Mouse (Mus musculus) stomach, embryonic 16.5 days (tissue): Measurements from ENCODE around the gene 1600014C23Rik. TPM values are rescaled to one million over a fixed set of nuclear protein-coding genes. Genes with fewer than 3 reads are reported as not detected.

Source experiments
- ATAC-seq: fragments of 200-750 bp; cut with Nextera tagmentation; 2 replicates; pipeline ENCODE4 v1.8.0; 2017; ENCODE audit warnings: moderate number of reproducible peaks, moderate TSS enrichment; ENCODE audit not compliant: insufficient read depth, low FRiP score
- H3K27ac ChIP-seq: fragments of 300-500 bp; sonication (generic); 2 replicates; pipeline ENCODE4 v1.5.1; 2014; ENCODE audit warnings: low read length
- H3K27me3 ChIP-seq: fragments of 300-500 bp; sonication (generic); 2 replicates; pipeline ENCODE4 v1.6.1; 2014; ENCODE audit warnings: low read length, control low read depth, mixed read lengths; ENCODE audit not compliant: control insufficient read depth, insufficient read depth
- H3K36me3 ChIP-seq: fragments of 300-500 bp; sonication (generic); 2 replicates; pipeline ENCODE4 v1.6.1; 2014; ENCODE audit warnings: low read length; ENCODE audit not compliant: control insufficient read depth, insufficient read depth
- H3K4me1 ChIP-seq: fragments of 300-500 bp; sonication (generic); 2 replicates; pipeline ENCODE4 v1.6.1; 2014; ENCODE audit warnings: low read length, control low read depth, mixed read lengths; ENCODE audit not compliant: control insufficient read depth, insufficient read depth
- H3K4me2 ChIP-seq: fragments of 300-500 bp; sonication (generic); 2 replicates; pipeline ENCODE4 v1.6.1; 2014; ENCODE audit warnings: low read depth, low read length, mixed read lengths
- H3K4me3 ChIP-seq: fragments of 300-500 bp; sonication (generic); replicated peaks from 2 replicates; pipeline ENCODE4 v1.5.1; 2014; ENCODE audit warnings: mild to moderate bottlenecking, low read length
- H3K9ac ChIP-seq: fragments of 300-500 bp; sonication (generic); 2 replicates; pipeline ENCODE4 v1.6.1; 2014; ENCODE audit warnings: low read length
- H3K9me3 ChIP-seq: fragments of 300-500 bp; sonication (generic); replicated peaks from 2 replicates; pipeline ENCODE4 v1.6.1; 2016; ENCODE audit warnings: low read length, control low read depth; ENCODE audit not compliant: control insufficient read depth
- WGBS: fragments of 180-500 bp; shearing (Covaris S2); extraction: QIAGEN DNeasy Blood & Tissue Kit; methylation state at CpG from one replicate; pipeline ENCODE4 v1.1.7; 2014; 5-methylcytosine and 5-hydroxymethylcytosine counted together
- polyA plus RNA-seq: library from polyadenylated mRNA; unstranded; fragments of >200 nt; fragmentation: Nextera tagmentation; extraction: Ambion mirVana; gene quantifications from 2 replicates; pipeline ENCODE4 v1.2.1, GENCODE M21; 2015

The 1600014C23Rik gene
- not detected in 2 replicates for polyA plus RNA-seq

DNA sequence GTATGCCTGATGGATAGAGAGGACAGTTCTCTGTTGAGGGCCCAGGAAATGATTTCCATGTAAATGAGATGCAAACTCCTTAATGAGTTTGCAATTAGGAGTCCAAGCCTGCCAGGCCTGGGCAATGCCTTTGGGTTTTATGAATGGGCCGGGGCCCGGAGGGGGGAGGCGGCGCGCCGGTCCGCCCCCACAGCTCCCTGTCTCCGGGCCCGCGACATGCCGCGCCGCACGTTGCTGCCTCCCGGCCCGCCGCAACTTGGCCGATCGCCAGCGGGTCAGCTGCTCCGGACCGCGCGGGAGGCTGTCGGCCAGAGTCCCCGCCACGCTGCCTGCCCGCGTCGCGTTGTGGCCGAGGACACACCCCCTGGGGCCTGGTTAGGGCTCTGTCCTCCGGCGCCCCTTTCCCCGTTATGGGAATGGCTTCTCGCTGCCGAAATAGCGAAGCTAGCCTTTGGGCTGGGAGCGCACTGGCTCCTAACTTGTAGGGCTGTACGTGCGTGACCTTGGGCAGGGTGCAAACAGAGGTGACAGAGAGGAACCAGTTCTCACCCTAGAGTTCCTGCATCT lies at the start of gene 1600014C23Rik:
Gene 1600014C23Rik (minus strand): TSS at position 110 of the 567 bp plus-strand sequence.
- 1% methylated on average over 41 of the region's 41 CpGs for WGBS
- peak within 1 kb of the TSS; percentile 69 for H3K9ac ChIP-seq
- H3K27me3 ChIP-seq: no peaks in the 10 kb centered on the region
- H3K36me3 ChIP-seq: no peaks in the 10 kb centered on the region
- peak within 1 kb of the TSS; percentile 57 for H3K27ac ChIP-seq
- peak within 1 kb of the TSS; percentile 42 for H3K4me3 ChIP-seq
- H3K9me3 ChIP-seq: no peaks in the 10 kb centered on the region
- H3K4me2 ChIP-seq: peak within 1 kb of the TSS; percentile 88
- peaks cover 37% of the 10 kb centered on the region for H3K4me1 ChIP-seq
- no peak for ATAC-seq

DNA sequence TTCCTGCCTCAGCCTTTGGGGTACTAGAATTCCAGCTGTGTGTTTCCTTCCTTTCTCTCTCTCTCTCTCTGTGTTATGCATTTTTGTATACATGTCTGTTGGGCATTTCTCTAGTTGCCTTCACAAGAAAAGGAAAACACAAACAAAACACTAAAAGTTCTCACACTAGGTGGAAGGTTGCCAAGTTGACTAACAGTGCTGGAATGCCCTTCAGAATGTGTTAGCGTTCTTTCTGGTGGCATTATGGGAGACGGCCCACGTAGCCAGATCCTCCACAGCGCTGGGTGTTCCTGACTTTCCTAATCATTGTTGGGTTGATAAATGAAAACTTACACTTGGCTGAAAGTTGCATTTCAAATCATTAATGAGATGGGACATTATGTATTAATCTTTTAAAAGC lies 44.8 kb upstream of the 1600014C23Rik start:
- no peak overlapping the region for H3K27ac ChIP-seq
- H3K4me3 ChIP-seq: no peak overlapping the region
- no peaks in the 10 kb centered on the region for H3K27me3 ChIP-seq
- H3K9me3 ChIP-seq: no peaks in the 10 kb centered on the region
- no peaks in the 10 kb centered on the region for H3K4me1 ChIP-seq
- H3K36me3 ChIP-seq: no peaks in the 10 kb centered on the region
- no peak for ATAC-seq
- H3K9ac ChIP-seq: no peak overlapping the region
- H3K4me2 ChIP-seq: no peak overlapping the region
- WGBS: 86% methylated on average over 4 of the region's 4 CpGs

DNA sequence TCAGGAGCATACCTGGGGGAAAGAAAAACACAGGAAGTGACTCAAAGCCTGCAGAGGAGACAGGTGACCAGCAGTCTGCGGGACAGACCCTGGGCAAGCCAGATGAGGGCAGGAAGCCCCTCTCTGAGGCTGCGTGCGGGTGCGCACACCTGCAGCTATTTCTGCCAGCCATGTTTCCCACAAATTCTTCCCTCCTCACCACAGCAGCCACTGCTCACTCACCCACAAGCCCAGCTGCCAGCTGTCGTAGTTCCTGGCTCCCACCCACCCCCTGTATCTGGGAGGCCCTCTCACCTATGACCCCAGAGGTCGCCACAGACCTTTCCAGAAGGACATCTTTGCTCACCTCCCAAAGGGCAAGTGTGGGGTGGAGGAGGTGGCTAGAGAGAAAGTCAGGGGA lies 43.8 kb upstream of the 1600014C23Rik start:
- no peaks in the 10 kb centered on the region for H3K9me3 ChIP-seq
- WGBS: 71% methylated on average over 6 of the region's 6 CpGs
- no peaks in the 10 kb centered on the region for H3K4me1 ChIP-seq
- H3K9ac ChIP-seq: no peak overlapping the region
- H3K4me3 ChIP-seq: no peak overlapping the region
- no peak for ATAC-seq
- H3K27ac ChIP-seq: no peak overlapping the region
- H3K4me2 ChIP-seq: no peak overlapping the region
- no peaks in the 10 kb centered on the region for H3K27me3 ChIP-seq
- H3K36me3 ChIP-seq: no peaks in the 10 kb centered on the region

DNA sequence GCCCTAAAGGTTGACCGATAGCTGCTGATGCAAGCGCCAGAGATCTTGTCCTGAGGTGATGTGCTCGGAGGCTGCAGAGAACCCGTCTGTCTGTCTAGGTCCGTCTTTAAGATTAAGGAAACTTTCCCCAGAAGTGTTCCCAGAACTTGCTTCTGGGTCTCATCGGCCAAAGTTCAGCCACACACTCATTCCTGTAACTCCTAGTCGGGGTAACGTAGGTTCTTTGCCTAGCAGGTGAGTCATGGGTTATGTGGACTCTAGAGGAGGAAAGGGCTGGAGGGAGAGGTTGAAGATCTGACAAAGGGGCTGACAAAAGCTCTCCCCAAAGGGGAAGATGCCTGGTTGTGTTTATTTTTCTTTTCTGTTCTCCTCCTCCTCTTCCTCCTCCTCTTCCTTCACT lies 42.5 kb upstream of the 1600014C23Rik start:
- Histone ChIP-seq H3K9ac (no peak overlapping the region), H3K27ac (no peak overlapping the region), H3K36me3 (no peaks in the 10 kb centered on the region), H3K9me3 (no peaks in the 10 kb centered on the region), H3K4me2 (no peak overlapping the region), H3K4me1 (no peaks in the 10 kb centered on the region), H3K4me3 (no peak overlapping the region), H3K27me3 (no peaks in the 10 kb centered on the region)
- 87% methylated on average over 8 of the region's 8 CpGs for WGBS
- ATAC-seq: no peak

DNA sequence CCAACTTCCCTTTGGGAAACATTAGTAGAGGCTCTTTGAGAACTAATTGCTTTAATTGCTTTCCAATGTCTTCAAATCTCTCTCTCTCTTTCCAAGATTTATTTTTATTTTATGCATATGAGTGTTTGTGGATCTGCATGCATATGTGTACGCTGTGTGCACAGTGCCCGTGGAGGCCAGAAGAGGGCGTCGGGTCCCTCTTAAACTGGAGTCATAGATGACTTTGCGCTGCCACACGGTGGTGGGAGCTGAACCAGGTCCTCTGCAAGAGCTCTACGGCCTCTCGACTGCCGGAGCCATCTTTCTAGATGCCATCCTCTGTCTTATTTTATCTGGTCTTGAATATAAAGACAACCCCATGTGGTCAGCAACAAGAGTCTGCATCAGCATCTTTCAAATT lies 41.8 kb upstream of the 1600014C23Rik start:
- H3K9me3 ChIP-seq: no peaks in the 10 kb centered on the region
- no peak overlapping the region for H3K9ac ChIP-seq
- no peak for ATAC-seq
- H3K27ac ChIP-seq: no peak overlapping the region
- H3K4me1 ChIP-seq: no peaks in the 10 kb centered on the region
- H3K27me3 ChIP-seq: no peaks in the 10 kb centered on the region
- no peaks in the 10 kb centered on the region for H3K36me3 ChIP-seq
- WGBS: 93% methylated on average over 9 of the region's 9 CpGs
- no peak overlapping the region for H3K4me3 ChIP-seq
- H3K4me2 ChIP-seq: no peak overlapping the region

DNA sequence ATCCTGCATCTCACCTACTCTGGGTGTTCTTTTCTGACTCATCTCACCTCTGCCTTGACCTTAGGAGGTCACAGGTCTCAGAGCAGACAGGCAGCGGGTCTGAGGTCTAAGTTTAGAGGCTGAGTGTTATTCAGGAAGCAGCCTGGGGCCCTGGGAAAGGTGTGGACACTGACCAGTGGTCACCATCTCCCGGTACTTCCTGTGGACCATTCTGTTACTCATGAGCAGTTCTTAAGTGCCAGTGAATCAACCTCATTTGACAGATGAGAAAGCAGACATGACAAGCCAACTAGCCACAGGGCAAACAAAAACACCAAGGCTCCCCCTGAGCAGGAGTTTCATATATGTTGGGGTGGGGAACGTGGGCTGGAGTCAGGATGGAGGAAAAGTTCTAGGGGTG lies 38.9 kb upstream of the 1600014C23Rik start:
- Histone ChIP-seq H3K4me1 (peaks cover 11% of the 10 kb centered on the region; the same call in 1 of the 2 replicates), H3K4me2 (no peak overlapping the region), H3K4me3 (no peak overlapping the region), H3K36me3 (no peaks in the 10 kb centered on the region), H3K9ac (no peak overlapping the region; the same call in 1 of the 2 replicates), H3K27me3 (no peaks in the 10 kb centered on the region), H3K9me3 (no peaks in the 10 kb centered on the region), H3K27ac (no peak overlapping the region)
- WGBS: 52% methylated on average over 3 of the region's 3 CpGs
- no peak for ATAC-seq

DNA sequence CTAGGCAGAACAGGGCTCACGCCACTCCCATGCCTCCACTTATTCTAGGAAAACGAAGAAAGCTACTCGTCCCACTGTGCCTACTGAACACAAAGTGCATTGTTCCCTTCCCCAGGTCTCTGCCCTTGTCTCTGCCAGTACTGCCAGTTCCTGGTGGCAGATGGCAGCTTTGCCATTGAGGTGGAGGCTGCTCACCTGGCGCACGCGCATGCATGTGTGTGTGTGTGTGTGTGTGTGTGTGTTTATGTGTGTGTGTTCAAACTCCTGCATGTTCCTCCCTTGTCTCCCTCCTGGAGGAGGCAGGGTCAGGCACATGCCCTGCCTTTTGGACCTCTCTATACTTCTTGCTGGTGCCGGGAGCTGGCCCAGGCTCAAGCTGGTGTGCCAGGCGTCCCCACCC lies 38.5 kb upstream of the 1600014C23Rik start:
- peaks cover 16% of the 10 kb centered on the region; the same call in 1 of the 2 replicates for H3K4me1 ChIP-seq
- H3K4me2 ChIP-seq: no peak overlapping the region
- WGBS: 84% methylated on average over 8 of the region's 8 CpGs
- H3K36me3 ChIP-seq: no peaks in the 10 kb centered on the region
- ATAC-seq: no peak
- H3K27ac ChIP-seq: no peak overlapping the region
- no peak overlapping the region for H3K9ac ChIP-seq
- no peaks in the 10 kb centered on the region for H3K9me3 ChIP-seq
- H3K4me3 ChIP-seq: no peak overlapping the region
- H3K27me3 ChIP-seq: no peaks in the 10 kb centered on the region

DNA sequence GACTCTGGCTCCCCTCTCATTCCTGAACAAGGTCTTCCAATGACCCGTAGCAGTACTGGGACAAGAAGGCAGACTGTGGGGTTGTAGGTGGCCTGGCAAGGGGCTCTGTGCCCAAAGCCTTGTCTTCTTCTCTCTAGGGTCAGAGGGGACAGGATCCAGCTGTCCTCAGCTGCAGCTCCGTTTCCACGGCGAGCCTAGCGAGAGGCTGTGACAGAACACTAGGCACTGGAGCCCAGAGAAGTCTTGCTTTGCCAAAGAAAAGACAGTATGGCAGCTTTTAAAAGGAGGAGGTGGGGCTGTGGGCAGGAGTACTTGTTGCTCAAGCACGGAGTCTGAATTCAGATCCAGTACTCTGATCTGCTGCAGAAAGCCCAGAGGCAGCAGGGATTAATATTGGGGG lies 36.8 kb upstream of the 1600014C23Rik start:
- Histone ChIP-seq H3K4me1 (peaks cover 30% of the 10 kb centered on the region), H3K4me3 (no peak overlapping the region), H3K36me3 (no peaks in the 10 kb centered on the region), H3K4me2 (no peak overlapping the region), H3K9ac (no peak overlapping the region), H3K27me3 (no peaks in the 10 kb centered on the region), H3K27ac (peak overlapping the region; percentile 28; the same call in 1 of the 2 replicates), H3K9me3 (no peaks in the 10 kb centered on the region)
- no peak for ATAC-seq
- 36% methylated on average over 6 of the region's 6 CpGs for WGBS

DNA sequence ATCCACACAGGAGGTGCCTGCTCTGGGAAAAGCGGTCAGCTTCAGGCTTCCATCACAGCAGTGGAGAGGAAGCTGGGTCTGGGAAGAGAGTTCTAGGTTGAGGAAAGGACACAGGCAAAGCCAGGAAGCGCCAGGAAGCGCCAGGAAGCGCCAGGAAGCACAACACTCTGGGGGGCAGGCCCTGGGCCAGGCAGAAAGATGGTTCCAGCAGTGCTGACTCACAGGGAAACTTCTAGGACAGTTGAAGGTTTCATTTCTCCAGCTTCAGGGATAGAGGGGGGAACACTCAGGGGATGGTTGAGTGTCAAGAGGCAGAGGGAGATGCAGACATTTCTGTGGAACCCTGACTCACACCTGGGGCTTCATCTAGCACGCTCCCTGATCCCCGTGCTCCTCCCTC lies 36.2 kb upstream of the 1600014C23Rik start:
- ATAC-seq: no peak
- no peak overlapping the region for H3K4me3 ChIP-seq
- no peak overlapping the region for H3K4me2 ChIP-seq
- H3K27me3 ChIP-seq: no peaks in the 10 kb centered on the region
- H3K9me3 ChIP-seq: no peaks in the 10 kb centered on the region
- H3K27ac ChIP-seq: peak overlapping the region; percentile 28; the same call in 1 of the 2 replicates
- no peak overlapping the region for H3K9ac ChIP-seq
- H3K4me1 ChIP-seq: peaks cover 30% of the 10 kb centered on the region
- 76% methylated on average over 6 of the region's 6 CpGs for WGBS
- H3K36me3 ChIP-seq: no peaks in the 10 kb centered on the region
